Mouse (Mus musculus): ENCODE measurements around the gene Ddx39b.

GRCm38 (mm10) chr17:35251981-35252380, 10.4 kb downstream of the Ddx39b start:
- TF ChIP-seq POLR2A (IDR thresholded peaks at IDR 0.05; ENCODE audit: extremely low read depth, insufficient read depth, low read length): no peak
- no peak for TF ChIP-seq CTCF (IDR thresholded peaks at IDR 0.05; ENCODE audit: low read depth, low read length)
